Mouse (Mus musculus): ENCODE data around the gene Pard3.

DNA sequence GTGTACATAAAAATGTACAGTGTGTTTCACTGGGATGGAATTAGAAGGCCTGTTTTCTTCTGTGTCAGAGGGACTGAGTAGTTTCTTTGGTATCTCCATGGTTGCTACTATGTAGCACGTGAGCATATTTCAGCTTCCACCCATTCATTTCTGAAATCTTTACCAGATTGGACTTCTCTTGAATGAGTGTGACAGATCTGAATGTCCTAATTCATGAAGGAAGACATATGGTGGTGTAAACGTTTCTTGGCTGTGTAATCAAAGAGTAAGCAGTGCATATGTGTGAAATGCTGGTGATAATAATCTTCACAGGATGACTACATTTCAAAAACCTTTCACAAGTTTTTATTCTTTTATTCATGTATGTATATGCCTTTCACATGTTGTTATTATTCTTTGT lies 3.9 kb upstream of the Pard3 start:
- TF ChIP-seq CTCF (IDR thresholded peaks at IDR 0.05; ENCODE audit: low read depth) (no peak), EP300 (IDR thresholded peaks at IDR 0.05; ENCODE audit: low read depth) (no peak)
